Mouse (Mus musculus) cerebellum, adult 9-10 months (tissue): ENCODE results near the gene Rab44.

ENCODE experiments used
- DNase-seq: peaks from one replicate; pipeline ENCODE4 v3.0.0; 2022

Rab44 gene

DNA sequence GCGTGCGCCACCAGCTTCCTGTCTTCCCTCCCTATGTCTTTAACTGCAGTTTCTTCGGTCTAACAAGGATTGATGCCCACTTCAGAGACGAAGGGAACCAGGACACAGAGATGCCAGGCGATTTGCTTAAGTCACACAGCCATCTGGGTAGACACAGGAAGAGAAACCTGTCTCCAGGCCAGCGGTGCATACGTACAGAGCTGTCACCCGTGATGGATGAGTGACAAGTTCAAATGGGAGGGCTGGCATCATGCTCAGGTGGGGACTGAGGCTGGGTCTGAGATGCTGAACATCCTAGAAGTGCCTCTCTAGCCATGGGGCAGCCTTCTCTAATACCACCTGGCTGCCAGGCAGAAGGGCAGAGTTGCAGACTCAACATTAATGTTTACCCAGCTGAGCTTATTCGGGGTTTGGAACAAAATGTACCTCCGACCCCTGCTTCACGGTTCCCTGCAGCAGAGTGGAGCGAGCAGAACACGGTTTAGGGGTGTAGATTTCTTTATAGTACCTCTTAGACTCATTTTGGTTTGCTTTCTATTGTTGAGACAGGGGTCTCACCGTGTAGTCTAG lies 56.6 kb downstream of the Rab44 start:
- no peak for DNase-seq

DNA sequence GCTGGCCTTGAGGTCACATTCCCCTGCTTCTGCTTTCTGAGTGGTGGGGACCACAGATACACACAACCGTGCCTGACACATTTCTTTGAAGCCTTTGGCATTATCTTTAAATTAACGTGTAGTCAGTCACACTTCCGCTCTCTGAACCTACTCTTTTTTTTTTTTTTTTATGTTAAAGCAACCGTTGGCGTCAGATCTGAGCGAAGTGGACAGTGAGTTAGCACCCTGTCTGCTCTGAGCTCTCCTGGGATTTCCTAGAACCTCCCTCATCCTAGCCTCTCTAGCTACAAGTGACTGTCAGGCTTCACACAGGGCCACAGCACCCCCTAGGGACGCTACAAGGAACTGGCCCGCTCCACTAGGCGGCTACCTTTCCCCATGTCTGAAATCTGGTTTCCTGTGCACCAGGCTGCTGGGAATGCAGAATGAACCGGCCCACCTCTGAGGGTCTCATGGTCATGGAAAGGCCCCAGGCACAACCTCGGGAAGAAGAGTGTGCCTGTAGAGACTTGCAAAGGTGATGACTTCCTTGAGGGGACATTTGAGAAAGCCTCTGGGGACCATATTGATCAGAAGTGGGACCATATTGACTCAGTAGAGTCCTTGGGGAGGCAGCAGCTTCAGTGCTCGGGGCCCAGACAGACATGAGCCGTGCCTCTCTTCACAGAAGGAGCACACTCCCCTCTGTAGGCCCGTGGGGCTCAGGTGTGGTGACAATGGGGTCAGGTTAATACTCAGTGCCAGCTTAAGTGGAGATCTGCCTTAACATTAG lies 57.2 kb downstream of the Rab44 start:
- DNase-seq = peak; percentile 78

DNA sequence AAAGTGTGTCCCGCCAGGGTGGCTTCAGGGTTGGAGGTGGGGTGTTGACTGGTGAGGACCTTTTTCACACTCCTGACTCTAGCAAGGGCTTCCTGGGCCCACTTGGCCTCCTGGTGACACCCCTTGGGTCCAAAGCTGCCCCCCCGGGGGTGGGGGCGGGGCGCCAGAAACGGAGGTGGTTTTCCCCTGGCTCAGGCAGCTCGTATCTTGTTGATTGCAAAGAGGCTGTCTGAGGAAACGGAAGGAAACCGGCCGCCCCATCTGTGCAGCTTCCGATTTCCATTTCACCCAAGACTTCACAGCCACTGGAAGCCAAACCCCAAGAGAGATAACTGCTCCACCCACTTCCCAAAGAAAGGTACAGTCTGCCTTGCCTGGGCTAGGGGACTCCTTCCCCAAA lies 58.1 kb downstream of the Rab44 start:
- no peak for DNase-seq

DNA sequence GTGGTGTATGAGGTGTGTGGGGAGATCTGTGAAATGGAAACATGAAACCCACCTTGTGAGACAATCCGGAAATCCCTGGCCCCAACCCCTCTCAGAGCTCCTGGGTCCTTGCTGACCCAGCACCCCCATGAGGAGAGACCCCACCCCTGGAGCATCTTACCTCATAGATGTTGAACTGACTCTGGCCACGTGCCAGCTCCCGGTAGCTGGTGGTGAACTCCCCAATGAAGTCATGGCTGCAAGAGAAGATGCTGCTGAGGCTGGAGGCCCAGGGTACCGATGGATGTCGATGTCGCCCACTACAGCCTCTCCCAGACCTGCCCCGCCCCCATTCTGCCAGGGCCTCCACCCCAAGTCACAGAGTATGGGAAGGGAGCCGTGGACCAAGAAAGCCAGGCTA lies 59.2 kb downstream of the Rab44 start:
- DNase-seq = no peak

DNA sequence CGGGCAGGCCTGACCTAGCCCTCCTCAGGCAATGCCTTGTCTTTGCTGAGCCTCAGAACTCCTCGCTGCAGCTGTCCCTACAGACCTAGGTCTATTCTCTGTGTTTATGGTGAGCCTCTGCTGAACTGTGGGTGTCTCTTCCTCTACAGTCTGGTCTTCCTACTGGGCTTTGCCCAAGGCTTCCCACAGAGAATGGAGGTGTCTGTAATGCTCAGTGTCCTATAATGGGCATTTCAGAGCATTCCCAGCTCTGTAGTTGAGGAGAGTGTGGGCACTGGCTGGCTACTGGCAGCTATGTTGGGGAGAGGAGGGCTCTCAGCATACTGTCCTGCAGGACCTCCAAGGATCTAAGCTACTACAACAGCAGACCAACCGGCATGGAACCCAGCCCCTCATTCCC lies 61.7 kb downstream of the Rab44 start:
- no peak for DNase-seq

DNA sequence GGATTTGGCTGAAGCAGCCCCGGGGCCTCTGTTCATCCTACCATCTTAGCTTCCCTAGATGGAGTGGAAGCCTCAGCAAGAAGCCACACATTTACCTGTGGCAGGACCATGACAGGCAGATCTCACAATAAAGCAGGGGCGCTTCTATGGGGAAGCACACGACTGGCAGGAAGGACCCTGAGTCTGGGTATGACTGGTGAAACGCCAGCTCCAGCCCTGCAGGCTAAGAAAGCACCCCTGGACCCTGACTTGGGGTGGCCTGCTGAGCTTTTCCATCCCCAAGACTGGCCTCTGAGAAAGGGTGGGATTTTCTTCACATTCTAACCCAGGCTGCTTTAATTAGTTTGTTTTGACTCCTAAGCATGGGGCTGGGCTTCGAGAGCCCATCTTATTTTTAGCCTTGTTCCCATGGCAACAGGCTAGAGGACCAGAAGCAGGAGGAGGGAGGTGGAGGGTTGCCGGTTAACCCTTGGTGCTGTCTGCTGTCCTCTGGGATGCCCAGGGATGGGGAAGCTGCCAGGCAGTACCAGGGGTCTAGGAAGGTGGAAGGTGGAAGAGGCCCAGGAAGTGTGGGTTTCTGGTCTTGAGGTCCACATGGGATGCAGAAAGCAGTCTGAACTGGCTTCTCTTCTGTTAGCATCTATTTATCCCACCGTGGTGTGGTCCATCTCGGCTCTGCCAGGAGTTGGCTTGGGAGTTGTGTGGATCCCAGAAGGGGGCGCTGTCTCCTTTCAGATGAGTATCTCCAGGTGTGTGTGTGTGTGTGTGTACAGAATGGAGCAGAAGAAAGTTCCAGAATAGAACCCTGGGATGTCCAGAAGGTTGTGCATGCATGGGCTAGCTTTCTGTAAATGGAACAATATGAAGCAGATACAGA lies 62.7 kb downstream of the Rab44 start:
- peak; percentile 39 for DNase-seq

DNA sequence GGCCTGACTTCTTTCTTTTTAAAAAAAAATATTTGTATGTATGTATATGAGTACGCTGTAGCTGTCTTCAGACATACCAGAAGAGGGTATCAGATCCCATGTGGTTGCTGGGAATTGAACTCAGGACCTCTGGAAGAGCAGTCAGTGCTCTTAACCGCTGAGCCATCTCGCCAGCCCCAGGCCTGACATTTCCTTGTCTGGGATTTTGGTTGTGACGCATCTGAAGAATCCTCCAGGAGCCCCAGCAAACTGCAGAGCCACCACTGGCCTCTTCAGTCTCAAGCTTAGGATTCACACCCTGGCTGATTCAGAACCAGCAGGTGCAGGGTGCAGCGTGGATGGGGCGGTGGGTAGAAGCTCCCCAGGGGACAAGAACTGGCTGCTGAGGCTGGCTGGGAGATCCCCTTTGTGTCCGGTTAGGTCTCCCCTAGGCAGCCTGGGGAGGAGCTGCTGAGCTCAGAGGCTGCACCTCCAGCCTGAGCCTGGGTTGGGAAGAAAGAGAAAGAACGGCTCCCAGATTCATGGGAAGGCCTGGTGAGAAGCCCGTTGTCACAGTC lies 64.6 kb downstream of the Rab44 start:
- no peak for DNase-seq

DNA sequence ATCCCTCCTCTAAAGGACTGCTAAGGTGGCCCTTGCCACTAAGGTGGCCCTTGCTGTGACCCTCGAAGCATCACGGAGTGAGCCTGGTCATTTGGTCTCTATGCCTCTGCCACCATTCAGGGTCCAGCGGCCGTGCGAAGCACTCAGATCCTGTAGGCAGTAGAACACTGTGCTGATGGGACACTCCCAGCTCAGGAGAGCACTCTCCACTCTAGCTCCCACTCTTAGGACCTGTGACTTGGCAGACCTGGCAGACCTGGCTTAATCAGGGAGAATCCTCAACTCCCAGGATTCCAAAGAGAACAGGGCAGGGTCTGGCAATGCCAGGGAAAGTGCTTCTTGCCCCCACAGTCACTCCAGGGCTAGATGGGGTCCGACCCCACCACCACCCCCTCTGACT lies 66.0 kb downstream of the Rab44 start:
- DNase-seq = no peak

DNA sequence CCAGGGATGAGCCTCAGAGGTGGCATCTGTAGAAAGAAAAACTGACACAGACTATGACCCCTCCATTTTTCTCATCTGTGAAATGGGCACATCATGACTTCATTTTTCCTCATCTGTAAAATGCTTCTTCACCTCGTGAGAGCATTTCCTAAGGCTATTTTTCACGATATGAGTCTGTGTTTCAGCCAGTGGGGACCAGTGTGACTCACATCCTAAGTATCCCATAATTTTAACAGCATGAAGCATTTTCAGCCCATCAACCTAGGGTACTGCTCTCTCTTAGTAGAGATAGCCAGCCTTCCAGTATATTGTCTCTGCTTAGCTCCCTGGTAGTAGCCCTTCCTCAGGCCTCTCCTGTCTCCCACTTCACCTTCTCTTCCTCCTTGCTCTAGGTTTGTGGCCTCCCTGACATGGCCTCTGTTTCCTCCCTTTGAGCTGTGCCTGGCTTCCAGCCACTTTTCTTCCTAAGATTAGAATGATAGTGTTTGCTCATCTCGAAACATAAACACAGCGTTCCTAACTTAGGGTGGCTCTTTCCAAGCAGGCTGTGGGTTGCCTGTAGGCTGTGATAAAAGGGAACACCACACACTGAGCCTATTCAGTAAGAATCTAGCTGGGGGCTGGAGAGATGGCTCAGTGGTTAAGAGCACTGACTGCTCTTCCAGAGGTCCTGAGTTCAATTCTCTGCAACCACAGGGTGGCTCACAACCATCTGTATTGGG lies 66.6 kb downstream of the Rab44 start:
- DNase-seq = no peak

DNA sequence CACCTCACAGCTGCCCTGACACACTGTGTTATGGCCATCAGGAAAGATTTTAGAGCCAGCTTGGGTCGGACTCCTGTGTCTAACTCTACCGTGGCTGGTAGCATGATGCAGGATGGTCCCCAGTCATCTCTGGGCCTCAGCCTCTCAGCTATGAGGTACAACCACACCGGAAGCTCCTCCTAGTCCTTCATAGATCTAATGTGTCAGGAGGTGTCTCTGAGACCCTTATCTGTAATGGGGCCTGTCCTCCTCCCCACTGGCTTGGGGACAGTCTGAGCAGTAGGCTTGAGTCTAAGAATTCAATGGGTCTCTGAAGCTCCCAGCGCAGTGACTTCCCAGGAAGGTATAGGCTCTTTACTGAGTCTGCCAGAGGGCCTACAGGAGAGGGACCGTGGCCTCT lies 67.8 kb downstream of the Rab44 start:
- no peak for DNase-seq

DNA sequence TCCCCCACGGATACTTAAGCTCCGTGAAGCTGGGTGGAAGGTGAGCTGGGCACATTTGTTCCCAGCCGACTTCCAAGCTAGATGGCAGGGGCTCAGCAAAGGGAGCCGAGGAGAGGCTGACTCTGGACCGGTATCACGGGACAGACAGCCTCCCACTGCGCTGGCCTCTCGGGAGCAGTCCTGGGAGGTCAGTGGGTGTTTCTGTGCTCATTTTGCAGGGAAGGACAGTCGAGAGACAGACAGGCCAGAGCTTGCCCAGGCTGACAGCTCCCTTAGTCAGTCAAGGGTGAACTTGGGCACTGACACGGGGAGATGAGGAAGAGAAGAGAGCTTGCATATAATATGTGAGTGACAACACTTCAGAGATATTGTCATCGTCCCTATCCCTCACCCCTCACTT lies 69.2 kb downstream of the Rab44 start:
- DNase-seq = no peak

DNA sequence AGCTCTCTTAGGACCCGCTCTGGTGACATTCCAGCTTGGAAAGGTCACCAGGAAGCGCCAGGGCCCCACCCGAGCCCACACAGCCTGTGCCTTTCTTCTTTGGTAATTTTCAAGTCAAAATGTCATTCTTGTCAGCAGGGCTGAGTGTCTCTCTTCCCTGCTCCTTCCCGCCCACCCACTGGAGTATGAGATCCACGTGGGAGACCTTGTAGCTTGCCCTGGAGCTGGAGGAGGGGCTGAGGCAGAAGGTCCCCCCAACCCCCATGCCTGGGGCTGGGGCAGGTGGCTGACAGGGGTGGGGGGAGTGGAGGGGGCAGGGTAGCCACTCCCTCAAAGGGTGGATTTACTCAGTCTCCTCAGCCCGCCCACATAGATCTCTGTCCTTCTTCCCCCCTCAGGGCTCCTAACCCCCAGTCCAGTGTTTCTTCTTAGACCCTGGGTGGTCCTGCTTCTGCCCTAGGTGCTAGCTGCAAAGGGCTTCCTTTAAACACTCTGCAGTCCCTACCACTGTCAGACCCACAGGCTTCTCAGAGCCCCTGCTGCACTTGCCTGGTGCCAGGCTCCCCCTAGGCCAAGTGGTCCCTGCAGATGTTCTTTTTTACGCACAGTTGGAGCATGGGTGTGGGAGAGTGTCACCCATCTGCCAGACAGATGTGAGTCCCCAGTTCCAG lies 71.6 kb downstream of the Rab44 start:
- DNase-seq = no peak

DNA sequence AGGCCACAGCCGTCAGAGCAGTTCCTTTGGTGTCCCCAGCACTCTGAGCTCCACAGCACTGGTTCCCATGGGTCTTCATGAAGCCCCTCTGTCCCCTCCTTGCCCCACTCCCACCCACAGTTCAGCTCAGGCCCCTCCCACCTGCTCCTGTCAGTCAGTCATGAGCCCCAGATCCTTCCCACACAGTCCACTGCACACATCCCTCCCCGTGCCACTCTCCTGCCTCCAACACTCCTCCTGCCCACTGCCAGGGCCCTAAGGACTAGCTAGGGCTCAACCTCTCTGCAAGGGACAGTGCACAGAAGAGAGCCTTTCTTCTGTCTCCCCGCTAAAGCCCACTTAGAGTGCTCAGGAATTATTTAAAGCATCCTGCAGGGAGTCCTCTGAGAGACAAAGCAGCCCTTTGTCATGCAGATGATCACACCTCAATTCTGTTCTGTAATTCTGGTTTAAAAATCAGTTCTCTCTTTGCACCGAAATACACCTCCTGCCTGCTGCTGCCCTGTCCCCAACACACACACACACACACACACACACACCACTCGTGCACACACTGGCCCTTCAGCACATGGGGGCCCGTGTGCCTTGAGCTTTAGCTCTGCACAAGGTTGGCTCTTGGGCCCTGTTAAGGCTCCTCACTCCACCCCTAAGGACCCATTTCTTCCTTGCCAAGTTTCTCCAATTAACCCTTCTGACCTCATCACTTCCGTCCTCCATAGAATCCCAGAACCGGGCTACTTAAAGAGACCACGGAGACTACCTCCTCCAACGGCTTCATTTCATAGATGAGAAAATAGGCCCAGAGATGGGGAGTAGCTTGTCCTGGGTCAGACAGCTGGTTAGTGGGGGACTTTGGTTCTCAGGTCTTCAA lies 73.3 kb downstream of the Rab44 start:
- no peak for DNase-seq

DNA sequence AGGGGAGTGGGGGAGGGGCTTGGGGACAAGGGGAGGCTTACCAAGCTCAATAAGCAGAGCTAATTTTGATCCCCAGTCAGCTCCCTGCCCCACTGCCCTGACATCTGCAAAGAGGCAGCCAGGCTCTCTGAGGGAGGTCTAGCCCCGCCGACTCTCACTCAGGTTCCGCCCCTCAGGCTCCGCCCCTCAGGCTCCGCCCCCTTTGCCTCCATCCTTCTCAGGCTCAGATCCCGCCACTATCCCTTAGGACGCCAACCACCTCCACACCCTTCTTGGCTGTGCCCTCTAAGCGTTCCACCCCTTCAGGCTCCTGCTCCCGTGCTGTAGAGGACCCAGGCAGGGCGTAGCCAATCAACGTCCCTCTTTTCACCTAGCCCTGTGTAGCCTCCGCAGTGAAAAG lies 75.0 kb downstream of the Rab44 start:
- DNase-seq = no peak

DNA sequence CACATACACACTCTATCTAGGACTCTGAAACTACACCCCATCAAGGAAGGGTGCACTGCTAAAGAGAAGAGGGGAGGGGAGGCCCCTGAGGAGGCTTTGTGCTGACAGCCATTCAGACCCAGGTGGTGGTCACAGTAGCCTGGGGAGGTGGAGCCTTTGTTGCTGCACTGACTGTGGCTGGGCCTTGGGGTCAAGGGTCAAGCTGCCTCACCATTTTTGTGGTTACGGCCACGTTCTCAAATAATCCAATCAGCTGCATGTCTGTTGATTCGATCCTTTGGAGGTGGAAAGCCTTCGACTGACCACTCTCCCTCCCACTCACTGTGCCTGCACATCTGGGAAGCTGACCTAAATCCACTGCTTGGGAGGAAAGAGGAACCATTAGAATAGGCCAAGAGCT lies 81.6 kb downstream of the Rab44 start:
- DNase-seq = no peak
